Mouse (Mus musculus) E14TG2a.4 (cell line): Measurements from ENCODE around the gene Rgsl1.

Source experiments
- H3K27me3 ChIP-seq: 2 replicates; pipeline ENCODE4 v1.6.1; 2014; ENCODE audit warnings: low read length, control low read depth; ENCODE audit not compliant: insufficient read depth
- H3K36me3 ChIP-seq: 2 replicates; pipeline ENCODE4 v1.6.1; 2014; ENCODE audit warnings: low read length, control low read depth; ENCODE audit not compliant: insufficient read depth
- H3K4me1 ChIP-seq: replicated peaks from 2 replicates; pipeline ENCODE4 v1.6.1; 2014; ENCODE audit warnings: low read depth, low read length, control low read depth
- H3K4me3 ChIP-seq: replicated peaks from 2 replicates; pipeline ENCODE4 v1.5.1; 2014; ENCODE audit warnings: mild to moderate bottlenecking, low read length
- H3K9me3 ChIP-seq: 2 replicates; pipeline ENCODE4 v1.6.1; 2014; ENCODE audit warnings: low read length, control low read depth
- CTCF ChIP-seq: conservative IDR thresholded peaks from 2 replicates; pipeline ENCODE4 v1.5.1; 2014; ENCODE audit warnings: low read length
- NANOG ChIP-seq: IDR thresholded peaks from 2 replicates; pipeline ENCODE4 v1.6.1; 2014; ENCODE audit warnings: borderline replicate concordance, low read length, mixed read lengths
- POU5F1 ChIP-seq: IDR thresholded peaks from 2 replicates; pipeline ENCODE4 v1.6.1; 2014; ENCODE audit warnings: low read length, borderline replicate concordance

Rgsl1 gene

DNA sequence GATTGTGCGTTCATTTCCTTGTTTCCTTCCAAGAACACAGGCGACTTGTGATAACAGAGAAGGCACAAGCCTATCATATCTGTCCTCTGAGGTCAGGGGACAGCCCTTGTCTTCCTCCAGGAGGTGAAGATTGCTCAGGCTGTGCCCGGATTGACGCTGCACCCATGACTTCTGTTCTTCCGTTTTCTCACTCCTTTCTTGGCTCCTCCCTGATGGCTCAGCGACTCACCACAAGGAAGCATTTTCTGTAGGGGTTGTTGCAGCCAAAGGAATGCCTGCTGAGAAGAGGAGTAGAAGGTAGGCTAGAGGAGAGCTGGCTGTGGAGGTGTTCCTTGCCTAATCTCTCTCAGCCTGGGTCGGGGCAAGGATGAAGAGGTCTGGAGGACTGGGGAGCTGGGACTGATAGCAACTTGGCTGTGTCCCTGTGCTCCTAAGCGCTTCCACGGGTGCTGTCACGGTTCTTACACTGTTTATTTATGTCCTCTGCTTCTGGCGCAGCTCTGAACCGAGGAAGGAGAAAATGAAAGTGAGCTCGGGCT lies 92.1 kb downstream of the Rgsl1 start:
- Histone ChIP-seq H3K9me3 (no peaks in the 10 kb centered on the region), H3K36me3 (no peaks in the 10 kb centered on the region), H3K4me1 (peaks cover 32% of the 10 kb centered on the region), H3K27me3 (peaks cover 35% of the 10 kb centered on the region), H3K4me3 (no peak overlapping the region)
- TF ChIP-seq POU5F1 (no peak), CTCF (no peak), NANOG (no peak)

DNA sequence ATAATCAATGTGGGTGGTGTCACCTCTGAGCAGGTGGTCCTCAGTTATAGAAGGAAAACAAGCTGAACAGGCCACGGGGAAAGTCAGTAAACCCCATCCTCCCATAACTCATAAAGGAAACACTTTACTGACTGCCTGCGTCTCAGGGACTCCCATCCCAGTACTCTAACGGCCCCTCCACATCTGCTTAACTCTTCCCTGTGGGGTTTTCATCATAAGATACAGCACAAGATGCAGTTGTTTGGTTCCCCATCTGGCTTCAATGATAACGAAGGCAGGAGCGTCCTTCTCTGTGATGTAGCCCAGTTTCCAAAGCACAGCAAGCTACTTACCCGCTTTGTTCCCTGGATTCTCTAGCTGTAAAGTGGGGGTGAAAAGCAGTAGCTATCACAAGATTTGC lies 93.9 kb downstream of the Rgsl1 start:
- no peak for TF ChIP-seq POU5F1
- no peak for TF ChIP-seq CTCF
- no peak for TF ChIP-seq NANOG
- H3K27me3 ChIP-seq: peaks cover 37% of the 10 kb centered on the region

GRCm38 (mm10) chr1:153749211-153749801 lies 94.6 kb downstream of the Rgsl1 start, which contains the start of gene Rnasel:
Gene Rnasel, plus strand, starts transcription at chr1:153749426.
- peak; percentile 66 for TF ChIP-seq CTCF
- no peak for TF ChIP-seq NANOG

More for the DNA sequence above, 93.9 kb downstream of the Rgsl1 start:
- Histone ChIP-seq H3K4me1 (peaks cover 40% of the 10 kb centered on the region), H3K36me3 (no peaks in the 10 kb centered on the region), H3K9me3 (no peaks in the 10 kb centered on the region), H3K4me3 (no peak overlapping the region)

GRCm38 (mm10) chr1:153748549-153748948 lies 95.4 kb downstream of the Rgsl1 start:
- TF ChIP-seq CTCF: no peak
- TF ChIP-seq NANOG: no peak
- no peak for TF ChIP-seq POU5F1
- Histone ChIP-seq H3K36me3 (peaks cover 12% of the 10 kb centered on the region), H3K9me3 (no peaks in the 10 kb centered on the region), H3K27me3 (peaks cover 36% of the 10 kb centered on the region), H3K4me3 (no peak overlapping the region), H3K4me1 (peaks cover 43% of the 10 kb centered on the region)

More at GRCm38 (mm10) chr1:153749211-153749801, 94.6 kb downstream of the Rgsl1 start, which contains the start of gene Rnasel:
- H3K27me3 ChIP-seq: peaks cover 41% of the 10 kb centered on the region
- H3K4me3 ChIP-seq: peak within 1 kb of the TSS; percentile 43
- H3K9me3 ChIP-seq: no peaks in the 10 kb centered on the region
- peaks cover 40% of the 10 kb centered on the region for H3K4me1 ChIP-seq
- H3K36me3 ChIP-seq: peaks cover 5% of the 10 kb centered on the region

DNA sequence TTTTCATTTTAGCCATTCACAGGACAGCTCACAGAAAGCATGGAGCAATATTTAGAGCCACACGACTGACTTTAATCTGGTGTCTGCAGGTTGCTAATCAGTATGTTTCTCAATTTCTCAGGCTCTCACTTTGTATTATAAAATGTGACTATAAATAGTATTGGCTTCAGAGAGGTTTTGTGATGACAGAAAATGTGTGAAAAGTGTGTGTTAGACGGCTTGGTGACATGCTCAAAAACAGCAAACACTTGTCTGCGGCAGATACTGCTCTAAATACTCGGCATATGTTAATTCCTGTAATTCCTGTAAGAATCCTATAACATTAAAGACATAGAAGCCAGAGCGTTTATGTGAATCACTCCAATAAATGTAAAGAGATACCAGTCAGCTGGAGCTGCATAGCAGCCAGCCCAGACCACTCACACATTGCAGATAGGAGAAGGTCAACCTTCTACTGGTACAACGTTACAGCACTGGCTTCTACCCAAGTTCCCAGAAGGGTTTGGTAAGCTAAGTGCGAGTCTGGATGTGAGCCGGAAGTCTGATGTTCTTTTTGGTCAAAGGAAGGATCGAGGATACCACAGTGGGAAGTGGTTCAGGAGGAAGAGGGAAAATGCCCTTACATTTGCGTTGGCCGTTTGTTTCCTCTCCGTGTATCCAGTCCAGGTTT lies 95.9 kb downstream of the Rgsl1 start:
- H3K4me3 ChIP-seq: no peak overlapping the region
- no peak for TF ChIP-seq POU5F1
- TF ChIP-seq CTCF: no peak
- no peak for TF ChIP-seq NANOG
- H3K36me3 ChIP-seq: peaks cover 18% of the 10 kb centered on the region
- no peaks in the 10 kb centered on the region for H3K9me3 ChIP-seq
- H3K4me1 ChIP-seq: peaks cover 44% of the 10 kb centered on the region
- H3K27me3 ChIP-seq: peaks cover 34% of the 10 kb centered on the region

- no peak overlapping the region for H3K4me3 ChIP-seq
- peaks cover 27% of the 10 kb centered on the region for H3K36me3 ChIP-seq
- peaks cover 29% of the 10 kb centered on the region for H3K27me3 ChIP-seq
- peaks cover 48% of the 10 kb centered on the region for H3K4me1 ChIP-seq
- no peaks in the 10 kb centered on the region for H3K9me3 ChIP-seq
- TF ChIP-seq CTCF: peak; percentile 40
- no peak for TF ChIP-seq NANOG
- TF ChIP-seq POU5F1: no peak
Observed at GRCm38 (mm10) chr1:153746728-153747127, 97.2 kb downstream of the Rgsl1 start.

- Histone ChIP-seq H3K4me3 (no peak overlapping the region), H3K4me1 (peaks cover 52% of the 10 kb centered on the region), H3K9me3 (no peaks in the 10 kb centered on the region), H3K27me3 (peaks cover 32% of the 10 kb centered on the region), H3K36me3 (peaks cover 28% of the 10 kb centered on the region)
- TF ChIP-seq CTCF (no peak), POU5F1 (no peak), NANOG (no peak)
Observed at GRCm38 (mm10) chr1:153746119-153746670, 97.7 kb downstream of the Rgsl1 start.

DNA sequence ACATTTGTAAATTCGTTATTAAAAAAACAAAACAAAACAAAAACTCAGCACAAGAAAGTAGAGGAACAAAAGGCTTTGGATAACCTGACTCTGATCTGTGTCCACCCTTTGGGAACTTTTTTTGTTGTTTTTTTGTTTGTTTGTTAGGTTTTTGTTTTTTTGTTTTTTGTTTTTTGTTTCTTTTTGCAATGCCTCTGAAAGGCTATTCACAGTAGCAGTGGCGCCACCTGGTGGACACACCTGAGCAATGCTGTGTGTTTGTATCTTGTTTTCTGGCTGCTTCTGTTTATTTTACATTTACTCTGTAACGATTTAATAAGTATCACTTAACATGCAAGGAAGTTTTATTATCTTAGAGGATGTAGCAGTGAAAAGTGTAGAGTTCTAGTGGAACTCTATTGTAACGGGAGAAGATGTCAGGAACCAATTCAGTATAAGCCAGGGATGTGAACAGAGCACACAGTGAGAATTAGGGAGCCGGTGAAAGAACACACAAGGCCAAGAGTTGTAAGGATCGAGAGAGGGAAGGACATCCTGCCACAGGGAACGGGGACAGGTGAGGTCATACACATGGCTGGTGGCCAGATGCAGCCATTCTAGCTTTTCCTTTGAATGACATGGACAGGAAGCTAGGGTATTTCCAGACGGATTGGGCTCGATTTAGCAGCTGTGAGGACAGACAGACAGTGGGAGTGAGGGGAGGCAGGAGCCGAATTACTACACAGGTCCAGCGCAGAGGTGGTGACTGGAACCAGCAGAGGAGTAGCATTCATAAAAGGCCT lies 101.4 kb downstream of the Rgsl1 start:
- TF ChIP-seq POU5F1 (no peak), CTCF (peak; percentile 79), NANOG (no peak)
- Histone ChIP-seq H3K9me3 (no peaks in the 10 kb centered on the region), H3K36me3 (peaks cover 28% of the 10 kb centered on the region), H3K4me3 (no peak overlapping the region), H3K4me1 (peaks cover 50% of the 10 kb centered on the region), H3K27me3 (peaks cover 57% of the 10 kb centered on the region)
